ENCODE assay signal across 8 mouse cellular contexts in the genomic region with DNA sequence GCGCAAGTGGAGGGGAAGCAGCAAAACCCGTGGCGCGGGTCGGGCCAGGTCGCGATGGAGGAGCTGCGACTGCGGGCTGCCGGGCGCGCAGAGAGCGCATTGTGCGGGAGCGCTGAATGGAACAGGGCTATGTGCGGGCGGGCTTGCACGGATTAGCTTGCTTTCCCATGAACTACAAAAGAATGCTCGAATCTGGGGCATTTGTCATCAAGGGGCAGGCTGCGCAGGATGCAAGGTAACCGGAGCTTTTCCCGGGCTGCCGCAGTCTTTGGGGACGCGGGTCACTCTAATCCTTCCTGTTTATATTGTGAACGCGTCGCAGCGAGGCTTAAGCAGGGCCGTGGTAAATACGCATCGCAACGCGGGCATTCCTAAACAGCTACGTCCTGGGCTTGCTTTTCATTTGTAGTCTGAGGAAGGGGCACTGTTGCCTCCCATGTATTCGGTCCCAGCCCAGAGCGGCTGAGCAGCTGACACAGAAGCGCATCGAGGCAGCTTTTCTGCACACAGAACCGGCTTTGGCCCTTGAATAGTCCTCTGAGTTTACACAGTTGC.
DNase-seq lines count a peak whose midpoint lies in the region; ATAC-seq and TF ChIP-seq lines count a peak whose summit lies in the region.

No protein-coding gene starts in this region.

- no peak for DNase-seq in gastrocnemius, adult 2 months
- DNase-seq in gastrocnemius, postnatal 14 days: no peak
- DNase-seq in MN1 (ENCODE audit: low spot score): peak; percentile 47
- DNase-seq in embryo, embryonic 10.5 days (ENCODE audit: low spot score): peak; percentile 79
- no peak for DNase-seq in gastrocnemius, adult 8-10 months (ENCODE audit: low spot score in 2 of 2)

- H3K27ac ChIP-seq in gastrocnemius, adult 2 months: no peak overlapping the region
- peak overlapping the region; percentile 66 for H3K27ac ChIP-seq in hindbrain, embryonic 12.5 days
- H3K27ac ChIP-seq in liver, embryonic 16.5 days (ENCODE audit: low read length): no peak overlapping the region

- peak; percentile 81 for ATAC-seq in hindbrain, embryonic 12.5 days (ENCODE audit: low FRiP score)
- no peak for ATAC-seq in liver, embryonic 16.5 days (ENCODE audit: low read depth)
- ATAC-seq in neutrophil, adult 5-6 weeks (ENCODE audit: extremely low read depth, insufficient number of reproducible peaks, low FRiP score, poor library complexity, severe bottlenecking): peak; percentile 46; the same call in 1 of the 2 replicates

- H3K9me3 ChIP-seq in hindbrain, embryonic 12.5 days (replicated peaks): peaks cover 8% of the 10 kb centered on the region; the same call in 1 of the 2 replicates
- H3K9me3 ChIP-seq in liver, embryonic 16.5 days (replicated peaks; ENCODE audit: control insufficient read depth, low read length): no peaks in the 10 kb centered on the region

- peak overlapping the region; percentile 58 for H3K9ac ChIP-seq in hindbrain, embryonic 12.5 days
- H3K9ac ChIP-seq in liver, embryonic 16.5 days (ENCODE audit: low read depth, low read length): no peak overlapping the region

- no peaks in the 10 kb centered on the region for H3K4me1 ChIP-seq in hindbrain, embryonic 12.5 days
- H3K4me1 ChIP-seq in liver, embryonic 16.5 days (ENCODE audit: control insufficient read depth, low read depth, low read length): no peaks in the 10 kb centered on the region

- intact Hi-C loops in gastrocnemius, adult 2 months (cut with DNase I): no loop called here
- intact Hi-C loops in gastrocnemius, postnatal 14 days (cut with DNase I; ENCODE audit: low total_unique reads): no loop called here

- H3K4me3 ChIP-seq in gastrocnemius, adult 2 months: peak overlapping the region; percentile 71
- peak overlapping the region; percentile 43 for H3K4me3 ChIP-seq in hindbrain, embryonic 12.5 days
- peak overlapping the region; percentile 35 for H3K4me3 ChIP-seq in liver, embryonic 16.5 days (ENCODE audit: low read depth, low read length)

- 0 out of 2 replicates have a peak, but pooled peaks cover 4% of the 10 kb centered on the region for H3K27me3 ChIP-seq in hindbrain, embryonic 12.5 days
- H3K27me3 ChIP-seq in liver, embryonic 16.5 days (ENCODE audit: control insufficient read depth, insufficient read depth, low read depth, low read length): peaks cover 15% of the 10 kb centered on the region

- under 1% methylated on average over 40 of the region's 40 CpGs for WGBS in hindbrain, embryonic 12.5 days
- 1% methylated on average over 40 of the region's 40 CpGs for WGBS in liver, embryonic 16.5 days (ENCODE audit: insufficient replicate concordance)

- H3K4me2 ChIP-seq in hindbrain, embryonic 12.5 days (replicated peaks): peak overlapping the region; percentile 76
- H3K4me2 ChIP-seq in liver, embryonic 16.5 days (ENCODE audit: low read depth, low read length): peak overlapping the region; percentile 66

- no peak for TF ChIP-seq CTCF in gastrocnemius, adult 2 months (IDR thresholded peaks at IDR 0.05)

- H3K36me3 ChIP-seq in hindbrain, embryonic 12.5 days: no peaks in the 10 kb centered on the region
- no peaks in the 10 kb centered on the region for H3K36me3 ChIP-seq in liver, embryonic 16.5 days (ENCODE audit: control insufficient read depth, insufficient read depth)

Comparison
In these comparisons a context has a peak if more than half of its experiments do, and no peak if none do; other contexts are left out.
1. DNase-seq: peak in MN1 (single experiment) and embryo, embryonic 10.5 days (single experiment); none in gastrocnemius, adult 2 months (single experiment), gastrocnemius, postnatal 14 days (single experiment) and gastrocnemius, adult 8-10 months (0 of 2).
2. Peak in every context shown above with its lines, with median percentiles within 50 percentile points of each other: H3K4me3 ChIP-seq.